Mouse (Mus musculus) yolk sac, embryonic 10.5 days (tissue): ENCODE measurements around the gene Angptl2.
A peak's percentile ranks its signal among the peaks of the same experiment; 100 is the strongest.

Experiments used
- DNase-seq: peaks from one replicate; pipeline ENCODE4 v3.0.0-alpha.2; 2017; ENCODE audit warnings: low spot score

The Angptl2 gene

DNA sequence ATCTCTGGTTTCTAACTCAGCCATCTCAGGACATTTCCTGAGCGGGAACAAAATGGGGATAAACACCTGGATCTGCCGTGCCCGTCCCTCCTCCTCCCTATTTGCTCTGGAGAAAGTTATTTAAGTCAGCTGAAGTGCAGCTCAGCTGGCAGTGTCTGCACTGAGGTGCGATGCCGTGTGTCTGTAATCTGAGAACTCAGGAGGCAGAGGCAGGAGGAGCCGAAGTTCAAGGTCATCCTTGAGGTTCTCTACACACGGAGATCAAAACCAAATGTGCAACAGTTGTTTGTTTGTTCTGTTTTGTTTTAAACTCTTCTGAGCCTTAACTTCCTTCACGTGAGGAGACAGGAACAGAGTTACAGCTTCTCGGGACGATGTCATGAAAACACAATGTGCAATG is 14.8 kb downstream of the Angptl2 start:
- no peak for DNase-seq

DNA sequence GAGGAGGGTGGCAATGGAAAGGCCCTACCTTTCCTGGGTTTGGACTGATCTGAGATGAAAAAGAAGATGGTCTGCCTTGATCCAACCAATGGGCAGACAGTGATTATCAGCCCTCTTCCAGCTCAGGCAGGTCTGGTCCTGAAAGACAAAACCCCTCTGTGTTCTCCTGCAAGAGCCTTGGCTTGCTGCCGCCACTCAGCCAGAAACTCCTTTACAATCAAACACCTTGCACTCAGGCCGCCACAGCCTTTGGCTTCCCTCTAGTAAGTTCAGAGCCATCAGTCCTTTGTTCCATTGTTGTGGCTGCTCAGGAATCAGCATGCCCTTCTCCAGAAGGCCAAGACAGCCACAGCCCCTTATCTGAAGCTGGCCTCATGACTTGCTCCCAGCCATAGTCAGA is 15.9 kb downstream of the Angptl2 start:
- DNase-seq: no peak

GRCm38 (mm10) chr2:33232782-33233570 is 17.1 kb downstream of the Angptl2 start:
- no peak for DNase-seq

DNA sequence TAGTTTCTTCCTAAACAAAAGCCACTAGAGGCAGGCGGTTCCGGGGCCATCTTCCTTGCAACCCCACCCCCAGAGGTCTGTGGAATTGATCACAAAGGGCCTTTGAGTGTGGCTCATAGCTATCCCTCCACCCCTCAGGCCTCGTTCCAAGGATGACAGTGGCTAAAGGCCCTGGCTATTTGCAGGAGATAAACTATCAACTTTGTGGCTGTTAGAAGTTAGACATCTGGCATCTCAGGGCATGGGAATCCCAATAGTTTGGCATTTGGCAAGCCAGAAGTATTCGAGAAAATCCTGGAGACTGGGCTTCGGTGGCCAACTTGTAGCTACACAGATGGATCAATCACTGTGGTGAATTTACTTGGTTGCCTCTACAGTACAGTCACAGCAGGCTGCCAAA is 18.0 kb downstream of the Angptl2 start:
- DNase-seq: no peak

GRCm38 (mm10) chr2:33234848-33235247 is 19.0 kb downstream of the Angptl2 start:
- no peak for DNase-seq

- DNase-seq: no peak
These were observed 21.7 kb downstream of the Angptl2 start for GRCm38 (mm10) chr2:33237581-33237980.

- DNase-seq: no peak
These were observed 29.0 kb downstream of the Angptl2 start for GRCm38 (mm10) chr2:33244880-33245279.

DNA sequence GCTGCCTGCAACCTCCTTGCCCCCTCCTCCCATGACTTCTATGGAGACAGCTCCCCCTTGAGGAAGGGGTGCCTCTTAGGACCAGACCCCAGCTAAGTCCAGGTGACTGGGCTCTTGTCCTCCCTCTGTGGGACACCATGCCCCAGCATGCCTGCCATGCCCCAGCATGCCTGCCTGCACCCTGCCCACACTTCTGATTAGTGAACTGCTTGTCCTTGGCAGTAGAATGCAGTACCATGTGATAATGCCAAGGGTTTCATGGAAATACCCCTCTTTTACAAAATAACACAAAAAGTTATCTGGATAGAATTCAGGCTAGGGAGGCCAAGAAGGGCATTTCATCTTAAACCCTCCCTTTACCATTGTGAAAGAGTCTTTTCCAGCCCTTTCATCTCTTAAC is 29.5 kb downstream of the Angptl2 start:
- no peak for DNase-seq

- DNase-seq: no peak
These were observed 31.0 kb downstream of the Angptl2 start for GRCm38 (mm10) chr2:33246841-33247240.

GRCm38 (mm10) chr2:33248549-33248948 is 32.7 kb downstream of the Angptl2 start:
- DNase-seq: no peak

GRCm38 (mm10) chr2:33249922-33250633 is 34.2 kb downstream of the Angptl2 start:
- peak; percentile 44 for DNase-seq

DNA sequence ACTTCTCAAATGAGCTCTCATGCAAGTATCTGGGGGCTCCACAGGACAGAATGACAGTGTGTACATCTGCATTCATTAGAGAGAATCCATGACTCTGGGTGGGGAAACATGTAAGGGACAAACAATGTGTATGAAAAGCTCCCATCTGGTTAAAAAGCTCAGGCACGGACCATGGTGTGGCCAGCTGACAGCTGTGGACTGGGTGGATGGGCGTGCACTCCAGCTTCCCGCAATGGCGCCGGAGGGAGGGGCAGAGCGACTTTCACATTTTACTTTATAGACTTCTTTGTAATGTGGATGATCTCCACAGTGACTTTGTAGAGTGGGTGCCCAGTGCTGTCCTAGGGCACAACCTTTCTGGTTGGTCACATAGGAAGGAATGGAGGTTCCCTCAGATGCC is 36.9 kb downstream of the Angptl2 start:
- DNase-seq: no peak

DNA sequence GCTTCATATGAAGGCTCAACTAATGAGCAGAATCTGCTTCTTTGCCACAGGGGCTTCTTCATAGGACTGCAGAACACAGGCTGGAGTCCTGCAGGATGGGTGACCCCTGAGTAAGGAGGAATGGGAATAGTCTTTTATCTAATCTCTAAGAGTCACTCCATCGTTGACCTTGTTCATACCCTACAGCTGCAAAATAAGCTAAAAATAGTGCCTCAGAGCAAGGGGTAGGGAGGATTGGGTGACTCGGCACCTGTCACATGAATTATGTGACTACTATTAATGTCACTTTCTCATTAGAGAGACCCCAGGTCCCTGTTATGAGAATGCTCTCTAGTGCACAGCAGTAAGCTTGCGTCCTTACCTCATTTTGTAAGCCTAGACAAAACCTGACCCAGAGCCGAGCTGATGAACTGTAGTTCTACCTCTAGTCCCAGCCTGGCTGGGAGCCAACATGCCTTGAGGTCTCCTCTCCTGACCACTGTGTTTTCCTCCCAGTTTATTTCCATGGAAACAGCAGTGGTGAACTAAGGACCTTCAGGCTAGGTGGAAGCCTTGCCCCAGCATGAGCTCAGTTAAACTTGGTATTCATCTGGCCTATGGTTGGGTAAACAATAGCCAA is 37.8 kb downstream of the Angptl2 start:
- DNase-seq: peak; percentile 25

GRCm38 (mm10) chr2:33254318-33254985 is 38.6 kb downstream of the Angptl2 start:
- no peak for DNase-seq

- no peak for DNase-seq
These were observed 41.1 kb downstream of the Angptl2 start for GRCm38 (mm10) chr2:33256769-33257537.

DNA sequence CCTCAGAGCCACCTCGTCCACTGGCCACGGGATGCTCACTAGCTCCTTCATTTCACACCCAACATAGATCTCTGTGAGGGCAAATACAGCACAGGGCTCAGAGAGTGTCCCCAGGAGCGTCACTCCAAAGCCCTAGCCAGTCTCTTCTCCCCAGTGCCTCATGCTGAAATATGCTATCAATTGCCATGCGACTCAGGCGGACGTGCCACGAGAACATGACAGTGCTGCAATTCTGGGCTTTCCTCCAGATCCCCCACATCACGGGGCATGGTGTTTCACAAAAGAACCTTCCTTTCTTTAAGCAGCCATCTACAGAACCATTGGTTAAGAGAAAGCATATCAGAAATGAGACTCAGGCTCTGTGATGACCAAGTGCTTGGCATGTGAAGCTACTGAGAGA is 44.9 kb downstream of the Angptl2 start:
- DNase-seq: no peak

DNA sequence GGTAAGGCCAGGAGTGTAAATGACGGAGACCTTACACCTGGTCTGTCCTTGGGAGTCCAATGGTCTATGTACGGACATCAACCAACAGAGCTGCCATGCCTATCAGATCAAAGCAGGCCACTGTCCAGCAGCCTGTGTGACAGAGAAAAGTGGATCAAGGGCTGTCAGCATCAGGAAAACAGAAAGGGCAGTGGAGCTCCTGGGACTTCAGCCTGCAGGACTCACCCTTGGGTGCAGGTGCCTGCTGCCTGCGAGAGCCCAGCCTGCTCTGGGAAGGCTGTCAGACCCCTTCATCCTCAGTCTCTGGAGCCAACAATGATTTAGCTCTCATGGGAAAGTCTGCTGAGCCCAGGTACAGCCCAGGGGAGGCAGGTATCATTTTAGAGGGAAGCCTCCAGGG is 45.6 kb downstream of the Angptl2 start:
- no peak for DNase-seq

GRCm38 (mm10) chr2:33265793-33266192 is 49.9 kb downstream of the Angptl2 start:
- no peak for DNase-seq

- no peak for DNase-seq
These were observed 51.2 kb downstream of the Angptl2 start for GRCm38 (mm10) chr2:33267075-33267474.

DNA sequence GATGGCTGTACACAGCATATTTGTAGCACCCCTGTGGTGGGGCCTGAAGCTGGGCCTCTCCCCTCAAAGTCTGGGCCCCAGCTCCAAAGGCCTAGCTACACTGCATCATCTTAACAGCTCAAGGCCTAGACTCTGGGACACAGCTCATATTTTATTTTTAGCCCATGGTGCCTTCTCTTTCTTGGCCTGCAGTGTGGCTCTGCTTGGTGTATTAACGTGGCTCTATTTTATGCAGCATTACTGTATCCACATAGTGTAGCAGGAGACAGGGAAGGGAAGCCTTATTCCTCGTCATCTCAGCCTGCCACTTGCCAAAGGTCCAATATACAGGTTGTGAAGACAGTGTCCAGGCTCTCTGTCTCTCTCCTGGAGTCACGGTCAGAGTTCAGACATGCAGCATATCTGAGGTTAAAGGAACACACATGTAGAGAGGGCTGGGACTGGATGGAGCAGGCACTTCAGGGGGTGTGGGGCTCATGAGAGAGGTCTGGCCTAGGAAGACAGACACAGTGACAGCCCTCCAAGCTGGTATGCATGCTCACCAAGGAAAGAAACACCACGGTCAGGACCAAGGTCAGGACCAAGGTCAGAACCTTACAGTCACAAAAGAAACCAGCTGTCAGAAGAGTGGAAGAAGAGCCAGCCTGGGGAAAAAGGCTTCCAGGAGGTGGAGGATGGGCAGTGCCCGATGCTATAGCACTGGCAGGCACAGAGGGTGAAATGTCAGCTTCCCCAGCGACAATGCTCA is 52.7 kb downstream of the Angptl2 start:
- DNase-seq: no peak

DNA sequence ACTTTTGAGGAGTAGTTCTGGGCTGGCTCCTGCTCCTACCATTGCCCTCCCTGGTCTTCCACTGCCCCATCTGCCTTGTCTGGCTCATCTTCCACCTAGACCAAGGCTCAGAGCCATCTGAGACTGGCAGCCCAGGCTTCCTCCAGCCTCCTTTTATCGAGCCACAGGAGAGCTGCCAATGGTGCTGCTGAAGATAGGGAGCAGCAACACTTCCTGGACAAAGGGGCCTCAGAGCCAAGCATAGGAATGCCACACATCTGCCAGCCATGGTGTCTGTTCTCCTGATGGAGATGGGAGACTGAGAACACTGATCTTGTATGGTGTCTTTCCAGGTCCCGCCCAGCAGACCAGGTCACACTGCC is 53.2 kb downstream of the Angptl2 start:
- no peak for DNase-seq
